Mouse (Mus musculus) midbrain, embryonic 15.5 days (tissue): ENCODE measurements at regions not wholly inside any gene's neighbourhood (a gene's known extent, or its start where the extent isn't known, plus 50 kb on each side); places are given as distances from the start of the nearest gene placed in this dataset. TPM values are rescaled to one million over a fixed set of nuclear protein-coding genes. Genes with fewer than 3 reads are reported as not detected.

Experiments used
- microRNA-seq: library from miRNA; unstranded; fragments of <30 nt; microRNA quantifications from one replicate; pipeline ENCODE4, GENCODE M21; 2016

Small RNA genes in the stretch of these regions (microRNA-seq; reads per million reads assigned to microRNA genes)
- not detected for gene Gm23177
